Mouse (Mus musculus): Measurements from ENCODE around the gene Shbg.
A peak's percentile ranks its signal among the peaks of the same experiment; 100 is the strongest.

The Shbg gene

DNA sequence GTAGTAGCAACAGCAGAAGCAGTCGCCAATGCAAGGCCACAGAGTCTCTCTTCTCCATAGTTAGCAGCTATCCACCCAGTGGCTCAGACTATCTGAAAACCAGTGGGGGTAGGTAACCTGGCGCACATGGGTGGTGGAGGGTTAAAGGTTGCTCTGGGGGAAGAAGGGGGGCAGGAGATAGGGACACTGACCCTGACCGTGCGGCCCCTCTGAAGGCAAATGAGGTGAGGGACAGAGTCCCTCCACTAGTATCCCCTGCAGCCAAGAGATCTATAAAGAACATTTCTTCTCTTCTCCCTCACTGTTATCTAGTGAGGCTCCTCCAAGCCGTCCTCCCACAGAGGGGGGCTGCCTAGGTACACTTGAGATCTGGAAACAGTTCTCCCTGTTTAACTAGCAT, at the start of gene Shbg:
Gene Shbg, minus strand, starts transcription at position 101 of the 400 bp plus-strand sequence.
- DNase-seq (ENCODE audit: low spot score in 2 of 2): no peak

DNA sequence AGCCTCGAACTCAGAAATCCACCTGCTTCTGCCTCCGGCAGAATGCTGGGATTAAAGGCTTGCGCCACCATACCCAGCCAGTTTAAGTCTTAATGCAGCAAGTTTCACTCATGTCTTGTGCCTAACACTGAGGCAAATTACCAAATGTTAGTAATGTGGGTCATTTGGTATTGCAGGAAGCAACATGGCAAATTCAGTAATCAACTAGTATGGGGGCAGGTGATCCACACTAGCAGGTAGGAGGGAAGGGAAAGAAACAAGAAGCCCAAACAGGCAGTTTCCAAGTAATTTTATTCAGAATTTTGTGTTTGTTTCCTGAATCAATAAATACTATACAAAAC, 48.9 kb upstream of the Shbg start:
- DNase-seq (ENCODE audit: low spot score in 2 of 2): no peak

DNA sequence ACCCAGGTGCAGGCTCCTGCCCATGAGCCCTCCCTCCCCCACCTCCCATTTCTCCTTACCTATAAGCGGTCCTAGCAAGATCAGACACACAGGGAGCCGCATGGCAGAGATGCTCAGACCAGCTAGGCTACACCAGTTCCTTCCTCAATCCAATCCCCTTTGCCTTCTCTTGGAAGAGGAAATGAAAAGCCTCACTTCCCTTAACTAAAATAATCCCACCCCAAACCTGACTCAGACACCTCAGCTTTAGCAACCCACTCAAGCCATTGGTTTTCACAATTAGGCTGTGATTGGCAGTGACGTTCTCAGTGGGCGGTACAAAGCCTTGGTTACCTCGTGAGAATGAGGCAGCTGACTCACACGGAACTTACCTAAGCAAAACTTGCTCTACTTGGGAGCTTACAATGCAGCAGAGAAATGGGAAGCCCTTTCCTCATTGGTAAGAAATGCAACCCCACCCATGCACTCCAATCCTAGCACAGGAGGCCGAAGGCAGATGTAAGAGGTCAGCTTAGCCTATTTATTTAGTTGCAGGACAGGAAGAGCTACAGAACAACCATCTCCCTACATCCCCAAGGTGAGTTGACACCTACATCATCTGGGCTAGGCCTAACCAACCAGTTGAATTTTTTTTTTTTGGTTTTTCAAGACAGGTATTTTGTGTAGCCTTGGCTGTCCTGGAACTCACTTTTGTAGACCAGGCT, 48.4 kb upstream of the Shbg start, which contains the start of gene Cd68:
Gene Cd68, minus strand, starts transcription at position 193 of the 704 bp plus-strand sequence.
- no peak for DNase-seq (ENCODE audit: low spot score in 2 of 2)

DNA sequence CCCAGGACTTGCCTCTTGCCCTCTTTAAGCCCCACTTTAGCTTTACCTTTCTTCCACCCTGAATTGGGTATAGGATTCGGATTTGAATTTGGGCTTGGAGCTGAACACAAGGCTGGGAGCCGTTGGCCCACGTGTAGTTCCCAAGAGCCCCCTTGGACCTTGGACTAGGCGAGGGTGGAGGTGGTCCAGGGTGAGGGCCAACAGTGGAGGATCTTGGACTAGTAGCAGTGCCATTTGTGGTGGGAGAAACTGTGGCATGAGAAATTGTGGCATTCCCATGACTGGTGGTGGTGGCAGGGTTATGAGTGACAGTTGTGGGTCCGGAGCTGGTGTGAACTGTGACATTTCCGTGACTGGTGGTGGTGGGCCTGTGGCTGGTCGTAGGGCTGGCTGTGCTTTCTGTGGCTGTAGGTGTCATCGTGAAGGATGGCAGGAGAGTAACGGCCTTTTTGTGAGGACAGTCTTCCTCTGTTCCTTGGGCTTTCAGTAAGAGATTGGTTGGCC, 47.8 kb upstream of the Shbg start:
- DNase-seq (ENCODE audit: low spot score in 2 of 2): no peak

DNA sequence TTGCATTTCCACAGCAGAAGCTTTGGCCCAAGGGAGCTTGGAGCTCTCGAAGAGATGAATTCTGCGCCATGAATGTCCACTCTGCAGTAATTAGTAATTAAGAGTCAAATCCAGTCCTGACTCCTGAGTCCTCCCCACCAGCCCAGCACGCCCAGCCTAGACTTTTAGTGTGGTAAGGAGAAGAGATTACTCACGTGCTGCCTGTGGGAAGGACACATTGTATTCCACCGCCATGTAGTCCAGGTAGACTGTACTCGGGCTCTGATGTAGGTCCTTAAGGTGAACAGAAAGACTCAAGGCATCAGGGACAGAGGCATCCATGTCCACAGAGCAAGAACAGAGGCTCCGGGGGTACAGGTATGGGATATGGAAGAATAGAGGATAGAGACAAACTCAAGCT, 47.1 kb upstream of the Shbg start:
- no peak for DNase-seq (ENCODE audit: low spot score in 2 of 2)

DNA sequence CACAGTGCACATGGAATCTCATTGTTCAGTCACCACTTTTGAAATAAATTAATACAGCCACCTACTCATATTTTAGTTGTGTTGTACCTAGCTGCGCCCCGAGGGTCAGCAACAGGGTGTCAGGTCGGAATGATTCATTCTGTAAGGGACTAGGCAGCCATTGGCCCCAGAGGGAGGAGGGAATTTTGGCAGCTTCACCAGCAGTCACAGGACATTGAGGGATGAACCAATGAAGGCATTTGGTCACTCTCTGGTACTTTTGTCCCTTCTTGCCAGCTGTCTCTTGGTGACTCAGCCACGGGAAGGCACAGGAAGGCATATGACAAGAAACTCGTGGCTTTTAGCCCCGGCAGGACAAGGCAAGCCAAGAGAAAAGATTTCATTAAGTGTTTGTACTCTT, 46.1 kb upstream of the Shbg start:
- DNase-seq (ENCODE audit: low spot score in 2 of 2): no peak

DNA sequence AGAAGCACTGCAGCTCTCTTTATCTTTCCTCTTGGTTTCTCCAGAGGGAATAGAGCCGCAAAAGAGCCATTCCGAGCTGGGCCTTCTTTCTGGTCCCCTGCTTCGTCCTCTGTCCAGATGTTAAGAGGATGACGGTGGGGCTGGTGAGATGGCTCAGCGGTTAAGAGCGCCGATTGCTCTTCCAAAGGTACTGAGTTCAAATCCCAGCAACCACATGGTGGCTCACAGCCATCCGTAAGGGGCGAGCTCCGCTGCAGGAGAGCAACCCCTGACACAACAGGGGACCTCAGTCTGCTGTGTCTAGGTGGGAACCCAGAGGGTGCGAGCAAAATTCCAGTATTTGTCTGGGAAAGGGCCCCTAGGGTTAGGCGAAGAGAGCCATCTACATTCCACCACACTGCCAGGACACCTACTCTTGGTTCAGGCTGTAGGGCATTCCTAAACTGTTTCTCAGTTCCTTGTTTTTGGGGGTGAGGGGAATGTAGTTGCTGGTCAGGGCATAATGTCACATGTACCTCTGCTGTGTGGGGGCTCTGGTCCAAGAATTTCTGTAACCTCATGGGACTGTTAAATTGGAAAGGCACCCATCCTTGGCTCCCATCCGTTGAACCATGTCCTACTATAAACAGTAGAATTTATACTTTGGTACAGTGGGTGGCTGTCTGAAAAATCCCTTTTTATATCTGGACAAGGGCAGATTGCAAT, 45.4 kb upstream of the Shbg start:
- no peak for DNase-seq (ENCODE audit: low spot score in 2 of 2)

DNA sequence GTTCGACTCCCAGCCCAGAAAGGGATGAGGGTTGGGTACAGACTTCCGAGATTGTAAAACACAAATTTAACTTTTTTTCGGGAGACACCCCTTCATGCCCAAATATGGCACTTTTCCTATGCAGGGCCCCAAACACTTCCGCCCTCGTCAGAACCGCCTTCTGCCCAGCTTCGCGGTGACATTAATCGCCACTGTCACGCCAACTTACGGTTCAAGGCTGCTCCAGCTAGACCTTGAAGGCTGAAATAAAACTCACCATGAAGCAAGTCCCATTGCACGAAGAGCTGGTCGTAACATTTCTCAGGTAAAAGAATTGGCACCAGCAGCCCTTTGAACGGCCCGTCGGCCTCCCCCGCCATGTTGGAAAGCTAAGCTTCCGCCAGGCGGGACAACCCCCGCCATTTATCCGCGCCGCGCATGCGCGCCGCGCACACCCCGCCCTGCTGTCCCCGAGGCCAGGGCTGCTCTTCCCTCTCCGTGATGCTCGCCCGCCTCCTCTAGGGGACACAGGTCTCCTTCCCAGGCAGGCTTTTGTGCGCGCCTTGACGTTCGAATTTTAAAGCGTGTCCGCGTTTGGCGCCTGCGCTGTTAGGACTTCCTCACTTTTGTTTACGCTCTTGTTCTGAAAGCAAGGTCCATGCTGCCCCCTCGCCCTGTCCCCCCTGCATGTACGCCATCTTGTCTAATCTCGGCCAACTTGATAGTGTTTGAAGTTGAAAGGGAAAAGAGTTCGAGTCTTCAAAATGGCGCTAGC, 44.7 kb upstream of the Shbg start, which contains the start of gene Mpdu1:
Gene Mpdu1, minus strand, starts transcription at position 430 of the 754 bp plus-strand sequence.
- DNase-seq (ENCODE audit: low spot score in 2 of 2): peak; percentile 89 to 93

DNA sequence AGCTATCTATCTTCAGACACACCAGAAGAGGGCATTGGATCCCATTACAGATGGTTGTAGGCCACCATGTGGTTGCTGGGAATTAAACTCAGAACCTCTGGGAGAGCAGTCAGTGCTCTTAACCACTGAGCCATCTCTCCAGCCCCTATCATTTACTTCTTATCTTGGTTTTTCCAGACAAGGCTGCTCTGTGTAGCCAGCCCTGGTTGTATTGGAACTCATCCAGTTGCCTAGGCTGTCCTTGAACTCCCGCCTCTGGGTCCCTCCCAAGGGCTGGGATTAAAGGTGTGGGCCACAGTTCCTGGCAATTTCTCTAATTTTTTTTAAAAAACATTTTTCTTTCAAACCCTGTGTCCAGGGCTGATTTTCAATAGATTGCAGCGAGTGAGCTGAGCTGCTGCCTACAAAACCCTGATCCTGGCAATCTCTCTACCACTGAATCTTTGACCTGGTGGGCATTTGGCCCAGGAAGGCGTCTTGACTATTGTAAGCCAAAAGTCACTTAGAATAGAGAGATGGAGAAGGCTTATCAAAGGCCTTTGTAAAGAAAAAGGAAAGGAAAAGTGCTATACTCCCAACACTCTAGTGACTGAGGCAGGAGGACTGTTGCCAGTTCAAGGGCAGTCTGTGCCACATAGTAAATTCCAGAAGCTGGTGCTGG, 43.6 kb upstream of the Shbg start:
- no peak for DNase-seq (ENCODE audit: low spot score in 2 of 2)

DNA sequence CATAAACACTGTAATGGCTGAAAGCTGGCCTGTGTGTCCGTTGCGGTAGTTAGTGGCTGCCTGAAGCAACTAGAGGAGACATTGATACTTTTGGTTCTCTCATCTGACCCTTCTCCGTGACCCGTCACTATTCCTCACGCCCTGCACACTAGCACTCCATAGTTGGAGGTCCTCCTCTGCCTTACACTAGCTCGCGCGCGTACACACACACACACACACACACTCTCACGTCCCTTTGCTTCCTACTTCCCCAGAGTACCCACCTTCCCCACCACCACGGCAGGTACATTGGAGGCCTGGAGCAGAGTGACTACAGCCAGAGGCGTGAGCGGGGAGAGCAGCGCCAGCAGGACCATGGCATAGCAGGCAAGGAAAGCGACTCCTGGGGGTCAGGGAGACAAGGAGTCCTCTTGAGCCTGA, 39.8 kb upstream of the Shbg start:
- DNase-seq (ENCODE audit: low spot score in 2 of 2): no peak

DNA sequence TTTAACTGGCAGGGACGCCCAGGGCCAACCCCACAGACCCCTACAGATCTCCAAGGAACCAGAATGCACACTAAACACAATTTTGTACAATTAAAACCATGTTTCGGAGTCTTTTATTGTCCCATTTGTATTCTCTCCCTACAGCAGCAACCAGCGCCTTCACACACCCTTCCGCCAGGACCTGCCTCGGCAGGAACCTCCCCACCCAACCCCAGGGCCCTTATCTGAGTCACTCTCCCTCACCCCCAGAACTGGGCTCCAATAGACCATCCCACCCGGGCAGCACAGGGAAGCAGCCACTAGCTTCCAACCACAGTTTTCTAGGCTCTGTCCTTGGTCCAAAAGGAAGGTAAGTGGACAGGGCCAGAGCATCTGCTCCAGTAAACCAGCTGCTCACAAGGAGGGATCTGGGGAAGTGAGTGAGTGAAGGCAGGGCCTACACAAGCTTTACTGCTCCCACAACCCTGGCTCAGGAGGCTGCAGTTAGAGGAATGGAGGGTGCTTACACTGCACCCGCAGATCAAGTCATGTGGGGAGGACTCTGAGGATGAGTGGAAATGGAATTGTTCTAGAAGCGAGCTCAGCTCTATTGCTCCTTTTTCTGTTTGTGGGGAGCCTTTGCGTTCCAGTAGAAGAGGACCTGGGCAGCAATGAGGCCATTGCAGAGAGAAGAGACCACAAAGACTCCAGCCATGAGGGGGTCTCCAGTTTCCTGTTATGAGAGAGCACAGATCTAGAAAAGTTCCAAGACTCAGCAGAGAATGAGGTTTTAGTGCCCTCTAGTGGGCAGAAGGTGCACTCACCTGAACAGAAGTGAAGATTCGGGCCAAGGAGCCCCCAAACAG, 39.1 kb upstream of the Shbg start:
- DNase-seq (ENCODE audit: low spot score in 2 of 2): peak in 1 of 2 experiments; percentile 62

DNA sequence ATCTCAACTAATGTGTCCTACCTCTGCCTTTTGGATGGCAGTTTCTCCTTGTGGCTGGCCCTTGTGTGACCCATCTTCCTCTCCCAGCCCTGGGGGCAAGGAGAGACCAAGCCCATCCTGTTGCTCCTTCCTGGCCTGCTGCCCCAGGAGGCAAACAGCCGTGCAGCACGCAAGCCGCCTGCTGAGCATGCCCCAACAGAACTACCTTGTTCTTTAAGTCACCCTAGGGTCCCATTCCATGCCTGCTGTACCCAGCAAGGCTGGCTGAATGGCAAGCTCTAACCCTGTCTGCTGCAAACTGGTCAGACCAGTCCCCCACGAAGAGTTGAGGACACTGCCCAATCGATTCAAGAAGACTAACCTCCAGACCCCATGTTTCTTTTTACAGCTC, 38.4 kb upstream of the Shbg start:
- DNase-seq (ENCODE audit: low spot score in 2 of 2): peak; percentile 56 to 67

DNA sequence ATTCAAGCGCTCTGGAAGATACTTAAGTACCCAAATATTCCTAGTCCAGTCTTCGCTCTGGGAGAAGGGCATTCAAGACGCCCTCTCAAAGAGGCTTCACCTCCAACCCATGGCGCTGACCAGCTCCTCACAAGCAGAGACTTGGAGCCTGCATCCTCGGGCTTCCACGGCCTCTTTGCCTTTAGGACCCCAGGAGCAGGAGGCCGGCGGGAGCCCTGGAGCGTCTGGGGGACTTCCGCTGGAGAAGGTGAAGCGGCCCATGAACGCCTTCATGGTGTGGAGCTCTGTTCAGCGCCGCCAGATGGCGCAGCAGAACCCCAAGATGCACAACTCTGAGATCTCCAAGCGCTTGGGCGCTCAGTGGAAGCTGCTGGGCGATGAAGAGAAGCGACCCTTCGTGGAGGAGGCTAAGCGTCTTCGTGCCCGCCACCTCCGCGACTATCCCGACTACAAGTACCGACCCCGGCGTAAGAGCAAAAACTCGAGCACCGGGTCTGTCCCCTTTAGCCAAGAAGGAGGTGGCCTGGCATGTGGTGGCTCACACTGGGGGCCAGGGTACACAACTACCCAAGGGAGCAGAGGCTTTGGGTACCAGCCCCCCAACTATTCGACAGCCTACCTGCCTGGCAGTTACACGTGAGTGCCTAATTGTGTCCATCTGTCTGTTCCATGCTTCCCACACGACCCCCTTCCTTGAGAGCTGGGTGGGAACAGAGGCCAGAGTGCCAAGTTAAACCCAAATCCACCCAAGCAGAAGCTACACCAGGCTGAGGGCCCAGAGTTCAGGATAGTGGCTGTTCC, 37.8 kb upstream of the Shbg start, which contains the start of gene Sox15:
Gene Sox15, plus strand, starts transcription at position 51 of the 801 bp plus-strand sequence.
- peak; percentile 70 to 72 for DNase-seq (ENCODE audit: low spot score in 2 of 2)

DNA sequence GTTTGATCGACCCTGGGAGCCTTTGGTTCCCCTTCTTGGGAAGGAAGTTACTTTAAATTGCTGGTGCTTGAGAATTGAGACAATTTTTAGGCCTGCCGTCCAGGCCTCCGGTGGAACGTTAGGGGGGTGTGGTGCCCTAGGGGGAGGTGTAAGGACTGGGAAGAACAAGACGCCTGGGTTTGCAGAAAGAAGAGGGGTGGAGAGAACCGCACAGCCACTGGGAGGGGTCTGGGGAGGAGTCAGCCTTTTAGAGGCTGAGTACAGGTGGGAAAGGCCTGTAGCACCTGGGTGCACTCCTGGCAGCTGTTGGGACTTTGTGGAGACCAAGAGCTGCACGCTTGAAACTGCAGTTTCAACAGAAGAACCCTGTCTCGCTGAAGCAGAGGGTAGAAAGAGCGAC, 37.1 kb upstream of the Shbg start:
- DNase-seq (ENCODE audit: low spot score in 2 of 2): peak in 1 of 2 experiments; percentile 54

DNA sequence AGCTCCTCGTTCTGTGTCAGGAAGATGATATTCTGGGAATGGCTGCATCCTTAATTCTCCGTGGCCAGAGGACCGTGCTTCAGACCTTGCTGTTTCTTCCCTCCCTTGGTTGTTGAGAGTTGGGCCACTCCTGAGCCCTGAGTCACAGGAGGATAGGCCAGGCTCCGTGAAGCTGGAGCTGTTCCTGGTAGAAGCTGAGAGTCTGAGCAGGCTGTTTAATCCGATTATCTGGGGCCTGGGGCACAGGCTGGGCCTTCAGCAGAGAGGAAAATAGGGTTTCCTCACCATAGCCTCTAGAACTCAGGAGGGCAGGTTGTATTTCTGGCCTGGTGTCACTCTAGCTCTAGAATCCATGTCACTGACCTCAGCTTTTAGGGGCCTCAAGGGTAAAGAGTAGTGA, 35.7 kb upstream of the Shbg start:
- no peak for DNase-seq (ENCODE audit: low spot score in 2 of 2)

DNA sequence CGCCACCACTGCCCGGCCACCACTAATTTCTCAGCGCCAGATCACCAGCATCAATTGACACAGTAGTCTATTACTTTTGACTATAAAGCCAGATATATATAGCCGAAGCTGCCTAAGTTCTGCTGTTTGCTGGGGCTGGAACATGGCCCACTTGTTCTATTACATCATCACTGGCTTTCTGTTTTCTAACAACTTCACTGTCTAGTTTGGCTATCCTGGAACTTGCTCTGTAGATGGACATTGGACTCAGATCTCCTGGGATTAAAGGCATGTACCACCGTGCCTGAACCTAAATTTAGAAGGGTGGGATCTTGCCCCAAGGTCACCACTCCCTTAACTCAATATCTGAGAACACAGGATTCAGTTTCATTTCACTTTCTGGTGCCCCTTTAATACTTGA, 28.2 kb upstream of the Shbg start:
- DNase-seq (ENCODE audit: low spot score in 2 of 2): no peak

DNA sequence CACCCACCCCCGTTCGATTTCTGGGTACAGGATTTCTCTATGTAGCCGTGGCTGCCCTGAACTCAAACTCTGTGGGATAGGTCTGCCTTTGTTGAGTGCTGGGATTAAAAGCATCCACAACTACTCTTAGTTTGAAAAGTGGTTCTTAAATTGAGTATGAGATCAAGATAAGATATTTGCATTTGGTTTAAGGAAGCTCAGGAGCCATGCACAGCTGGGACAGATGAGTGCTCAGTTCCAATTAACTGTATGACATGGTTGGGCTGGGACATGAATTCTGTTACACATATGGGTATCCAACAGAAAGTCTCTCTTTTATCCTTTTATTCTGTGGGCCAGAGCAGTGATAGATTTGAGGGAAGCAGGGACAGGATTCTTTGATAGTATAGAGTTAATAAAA, 17.8 kb upstream of the Shbg start:
- no peak for DNase-seq (ENCODE audit: low spot score in 2 of 2)

DNA sequence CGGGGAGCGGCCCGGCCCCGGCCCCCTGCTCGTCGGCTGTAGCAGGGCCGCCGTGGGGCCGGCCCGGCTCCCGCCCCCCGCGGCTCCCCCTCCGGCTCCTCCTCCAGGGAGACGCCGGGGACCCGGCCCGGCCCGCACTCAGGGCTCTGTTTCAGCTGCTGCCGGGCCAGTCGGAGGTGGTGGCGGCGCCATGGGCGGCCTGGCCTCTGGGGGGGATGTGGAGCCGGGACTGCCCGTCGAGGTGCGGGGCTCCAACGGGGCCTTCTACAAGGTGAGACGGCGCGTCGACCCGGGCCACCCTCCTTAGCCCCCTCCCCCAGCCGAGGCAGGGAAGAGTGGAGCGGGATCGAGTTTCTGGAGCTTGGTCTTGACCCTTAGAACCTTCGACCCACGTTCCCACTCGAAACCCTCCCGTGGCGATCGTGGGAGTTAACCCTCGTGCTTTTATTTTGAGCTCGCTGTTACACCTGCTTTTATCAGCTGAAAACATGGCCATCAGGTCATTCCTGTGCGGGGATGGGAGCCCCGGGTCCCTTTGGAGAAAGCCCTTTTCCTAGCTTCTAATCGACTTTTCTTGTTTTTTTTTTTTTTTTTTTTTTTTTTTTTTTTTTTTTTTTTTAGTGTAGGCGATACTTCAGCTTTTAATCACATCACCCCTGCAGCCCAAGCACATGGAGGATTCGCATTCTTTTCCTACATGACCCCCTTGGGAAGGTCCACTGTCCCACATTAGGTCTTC, 15.6 kb upstream of the Shbg start:
- DNase-seq (ENCODE audit: low spot score in 2 of 2): no peak
